Mouse (Mus musculus): ENCODE data around the gene Epp13. TPM values are rescaled to one million over a fixed set of nuclear protein-coding genes. Genes with fewer than 3 reads are reported as not detected.
"Not testable (repeated sequence)": the region's sequence is repeated elsewhere in the genome, so short reads cannot be mapped to it uniquely, and the experiment has no call there.

Epp13 gene
- total RNA-seq, 2 experiments from 2014 or later = not detected

DNA sequence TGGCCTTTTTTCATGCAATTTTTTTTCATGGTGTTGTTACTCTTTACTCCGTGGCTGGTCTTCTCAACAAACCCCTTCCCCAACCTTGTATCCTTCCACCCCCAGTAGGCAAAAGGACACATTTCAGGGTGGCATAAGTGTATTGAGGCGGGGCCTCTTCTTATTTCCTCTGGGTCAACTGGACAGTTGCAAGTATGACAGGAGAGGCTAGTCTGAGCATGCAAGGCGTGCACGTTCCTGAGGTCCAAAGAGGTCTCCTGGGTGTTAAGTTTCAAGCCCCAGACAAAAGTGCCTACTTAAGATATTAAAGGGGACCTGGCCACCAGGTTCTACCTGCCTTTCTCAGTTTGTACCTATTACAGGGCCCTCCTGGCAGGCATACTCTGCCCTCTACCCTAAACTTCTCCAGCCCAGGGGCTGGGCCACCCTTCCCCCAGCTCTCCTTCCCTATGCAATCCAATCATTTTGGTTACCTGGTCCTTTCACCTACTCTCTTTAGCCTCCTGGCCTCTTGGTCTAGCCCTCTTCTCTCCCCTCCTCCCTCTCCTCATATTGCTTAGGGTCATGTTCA is 32.0 kb downstream of the Epp13 start:
- no peak for ATAC-seq (replicated peaks; ENCODE audit: poor library complexity)

DNA sequence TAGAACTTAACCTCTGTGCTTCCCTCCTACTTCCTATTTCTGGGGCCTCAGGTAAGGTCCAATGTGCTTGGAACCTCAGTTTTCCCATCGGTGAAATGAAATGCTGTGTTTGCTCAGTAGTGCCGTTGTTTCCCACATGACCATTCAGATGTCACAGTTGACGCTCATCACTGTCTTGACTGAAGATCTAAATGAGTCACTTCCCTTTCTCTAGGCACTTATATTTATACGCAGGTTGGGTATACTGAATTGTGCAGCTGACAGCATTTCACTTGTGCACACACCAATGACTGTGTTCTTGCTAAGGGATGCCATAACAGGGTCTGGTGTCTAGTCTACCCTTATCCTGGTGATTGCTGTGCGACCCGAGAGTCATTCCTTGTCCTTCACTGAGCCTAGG is 32.9 kb downstream of the Epp13 start:
- peak; percentile 5; the same call in 1 of the 2 replicates for ATAC-seq (replicated peaks; ENCODE audit: poor library complexity)

DNA sequence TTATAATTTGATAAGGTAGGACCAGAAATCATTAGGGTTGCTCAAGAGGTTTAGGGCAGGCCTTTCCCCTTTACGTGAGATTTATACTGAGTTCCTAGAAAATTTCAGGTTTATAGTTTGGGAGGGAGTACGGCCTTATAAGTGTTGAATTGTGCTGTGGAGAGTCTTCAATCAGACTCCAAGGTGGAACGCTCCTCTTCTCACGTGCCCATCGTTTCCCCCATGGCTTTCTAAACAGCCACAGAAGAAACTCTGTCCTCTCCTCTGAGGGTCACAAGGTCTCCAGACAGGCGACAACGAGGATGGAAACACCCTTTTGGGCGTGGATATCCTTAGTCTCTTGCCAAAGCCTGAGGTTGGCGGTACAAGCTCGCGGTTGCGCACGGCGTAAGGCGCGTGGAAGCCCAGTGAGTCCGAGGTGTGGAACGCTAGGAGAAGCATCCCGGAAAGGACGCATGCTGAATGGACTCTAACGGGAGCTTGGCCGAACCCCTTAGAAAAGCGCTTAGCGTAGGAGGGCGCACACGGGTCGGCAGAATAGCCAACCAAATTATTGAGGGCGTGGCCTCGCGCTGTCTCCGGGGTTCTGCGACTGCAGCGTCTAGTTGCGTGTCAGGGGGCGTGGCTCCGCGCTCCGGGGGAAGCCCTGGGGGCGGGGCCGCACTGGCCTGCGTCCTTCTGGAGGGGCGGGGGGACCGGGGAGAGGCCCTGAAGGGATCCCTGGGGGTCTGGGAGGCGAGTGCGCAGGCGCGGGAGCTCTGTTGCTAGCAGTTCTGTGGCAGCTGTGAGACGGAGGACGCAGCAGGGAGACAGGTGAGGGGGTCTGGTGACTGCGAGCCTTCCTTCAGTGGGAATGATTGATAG is 33.6 kb downstream of the Epp13 start, which contains the start of gene Zfp667:
Zfp667 (plus strand) TSS at position 738 of the 864 bp plus-strand sequence.
- ATAC-seq (replicated peaks; ENCODE audit: poor library complexity) = peak; percentile 60

DNA sequence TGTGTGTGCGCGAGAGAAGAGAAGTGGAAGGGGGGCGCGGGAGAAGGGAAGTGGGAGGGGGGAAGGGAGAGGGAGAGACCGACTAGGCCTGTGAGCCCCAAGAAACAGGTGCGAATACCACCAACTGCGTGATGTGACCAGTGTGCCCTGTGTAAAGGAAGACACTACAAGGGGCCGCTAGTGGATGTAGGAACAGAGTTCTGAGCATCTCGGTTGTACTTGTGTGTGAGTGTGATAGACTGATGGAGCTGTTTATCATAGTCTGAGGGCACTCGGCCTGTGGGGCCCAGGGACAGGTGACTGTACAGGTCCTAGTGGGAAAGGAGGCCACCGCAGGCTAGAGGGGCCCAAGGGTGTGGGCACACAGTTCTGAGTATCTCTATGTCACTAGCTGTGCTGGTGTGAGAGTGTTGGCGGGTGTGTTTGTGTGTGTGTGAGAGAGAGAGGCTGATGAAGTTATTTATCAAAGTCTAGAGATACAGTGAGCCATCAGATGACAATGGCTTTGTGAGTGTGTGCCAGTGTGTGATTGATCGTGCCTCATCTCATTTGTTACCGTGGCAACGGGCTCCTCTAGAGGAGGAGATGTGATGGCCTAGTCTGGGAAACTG is 34.5 kb downstream of the Epp13 start:
- no peak for ATAC-seq (replicated peaks; ENCODE audit: poor library complexity)

DNA sequence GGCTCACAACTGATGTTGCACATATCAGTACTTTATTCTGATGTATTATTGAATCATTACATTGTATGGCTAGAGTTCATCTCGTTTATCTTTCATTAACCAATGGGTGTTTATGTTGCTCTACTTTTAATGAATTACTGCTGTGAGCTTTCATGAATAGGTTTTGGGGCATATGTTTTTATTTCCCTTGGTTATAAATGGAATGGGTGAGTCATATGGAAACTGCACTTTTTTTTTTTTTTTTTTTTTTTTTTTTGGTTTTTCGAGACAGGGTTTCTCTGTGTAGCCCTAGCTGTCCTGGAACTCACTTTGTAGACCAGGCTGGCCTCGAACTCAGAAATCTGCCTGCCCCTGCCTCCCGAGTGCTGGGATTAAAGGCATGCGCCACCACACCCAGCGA is 38.6 kb downstream of the Epp13 start:
- ATAC-seq (replicated peaks; ENCODE audit: poor library complexity) = not testable (repeated sequence)

DNA sequence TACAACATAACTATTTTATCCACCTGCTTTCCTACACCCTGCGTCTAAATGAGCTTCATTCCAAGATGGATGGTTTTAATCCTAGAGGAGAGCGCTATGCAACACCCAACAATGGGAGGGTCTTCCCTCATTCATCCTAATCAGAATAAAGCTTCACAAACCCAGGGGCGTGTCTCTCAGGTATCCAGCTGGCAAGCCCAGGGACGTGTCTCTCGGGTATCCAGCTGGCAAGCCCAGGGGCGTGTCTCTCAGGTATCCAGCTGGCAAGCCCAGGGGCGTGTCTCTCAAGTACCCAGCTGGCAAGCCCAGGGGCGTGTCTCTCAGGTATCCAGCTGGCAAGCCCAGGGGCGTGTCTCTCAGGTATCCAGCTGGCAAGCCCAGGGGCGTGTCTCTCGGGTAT is 48.3 kb downstream of the Epp13 start:
- ATAC-seq (replicated peaks; ENCODE audit: poor library complexity) = not testable (repeated sequence)

DNA sequence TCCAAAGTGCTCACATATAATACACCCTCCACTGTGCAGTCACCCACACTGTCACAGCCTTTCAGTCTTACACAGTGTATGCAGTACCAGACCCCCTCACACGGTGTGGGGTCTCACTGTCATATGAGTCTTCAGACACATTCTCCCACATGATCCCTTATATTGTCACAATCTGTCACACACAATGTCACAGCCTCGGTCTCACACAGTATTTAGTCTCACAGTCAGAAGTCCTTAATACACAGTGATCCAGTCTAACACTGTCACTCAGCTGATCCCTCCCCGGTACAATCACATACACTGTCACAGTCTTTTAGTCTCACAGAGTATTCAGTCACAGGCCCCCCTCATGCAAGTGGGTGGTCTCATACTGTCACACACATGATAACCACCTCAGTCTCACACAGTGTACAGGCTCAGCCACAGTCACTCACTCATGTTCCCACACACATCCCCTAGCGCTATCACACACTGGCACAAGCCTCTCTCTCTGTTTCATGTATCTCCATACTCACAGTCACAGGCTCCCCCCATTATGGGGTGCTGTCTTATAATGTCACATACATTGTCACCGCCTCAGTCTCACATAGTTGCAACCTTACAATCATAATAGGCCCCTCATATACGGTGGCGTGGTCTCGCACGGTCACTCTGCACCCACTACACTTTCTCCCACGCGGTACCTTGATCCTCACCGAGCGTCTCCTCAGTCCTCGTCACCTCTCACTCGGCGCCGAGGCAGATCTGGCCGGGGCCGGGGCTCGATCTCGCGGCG is 78.1 kb downstream of the Epp13 start:
- peak; percentile 49 for ATAC-seq (replicated peaks; ENCODE audit: poor library complexity)

DNA sequence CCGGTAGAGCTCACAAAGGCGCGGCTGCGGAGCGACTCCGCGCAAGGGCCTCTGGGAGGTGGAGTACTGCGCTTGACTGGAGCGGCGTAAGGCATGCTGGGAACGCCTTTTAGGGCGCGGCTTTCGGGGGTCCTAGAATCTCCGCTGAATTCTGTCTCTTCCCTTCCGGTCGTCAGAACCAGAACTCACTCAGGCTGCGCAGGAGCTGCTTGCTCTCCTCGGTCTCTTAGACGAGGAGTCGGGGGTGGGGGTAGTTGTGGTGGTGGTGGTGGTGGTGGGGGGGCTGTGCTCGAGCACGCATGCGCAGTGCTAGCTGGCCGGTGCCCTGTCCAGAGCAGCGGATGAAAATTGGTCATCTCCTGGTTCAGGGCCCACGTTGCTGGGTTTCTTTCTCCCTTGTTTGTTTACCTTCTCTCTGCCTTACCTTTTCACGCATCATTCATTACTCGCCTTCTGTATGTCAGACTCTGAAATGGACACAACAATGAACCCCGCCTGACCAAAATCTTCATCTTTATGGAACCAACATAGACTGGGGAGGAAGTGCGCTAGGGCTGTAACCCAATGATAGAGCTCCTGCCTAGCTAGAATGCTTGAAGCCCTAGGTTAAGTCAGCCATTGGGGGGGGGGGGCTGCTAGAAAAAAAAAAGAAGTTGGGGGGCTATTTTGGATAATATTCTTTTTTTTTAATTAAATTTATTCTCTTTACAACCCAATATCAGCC is 78.9 kb downstream of the Epp13 start, which contains the start of gene Zfp583:
Zfp583 (minus strand) TSS at position 53 of the 724 bp plus-strand sequence.
- peak; percentile 95 for ATAC-seq (replicated peaks; ENCODE audit: poor library complexity)

Other genes starting within 250 kb of the Epp13 start
- gene Vmn1r65, start 241.7 kb upstream of the Epp13 start, total RNA-seq (2015) = not detected in 2 replicates
- gene Vmn1r65, start 241.7 kb upstream of the Epp13 start, total RNA-seq (2017) = not detected in 2 replicates
- gene Nlrp4c, start 207.5 kb upstream of the Epp13 start, total RNA-seq (2015) = not detected in 2 replicates
- not detected in 2 replicates for gene Nlrp4c, start 207.5 kb upstream of the Epp13 start, total RNA-seq (2017)
- gene Zfp787, start 96.7 kb upstream of the Epp13 start, total RNA-seq (2015) = 14.3 and 17.8 TPM in 2 replicates
- gene Zfp787, start 96.7 kb upstream of the Epp13 start, total RNA-seq (2017) = 20.4 and 24.8 TPM in 2 replicates
- gene Zfp444, start 80.5 kb upstream of the Epp13 start, total RNA-seq (2015) = 4.1 and 6.2 TPM in 2 replicates
- 16.4 and 20.9 TPM in 2 replicates for gene Zfp444, start 80.5 kb upstream of the Epp13 start, total RNA-seq (2017)
- not detected in 2 replicates for gene Galp, start 55.6 kb upstream of the Epp13 start, total RNA-seq (2015)
- not detected in 2 replicates for gene Galp, start 55.6 kb upstream of the Epp13 start, total RNA-seq (2017)
- not detected in 2 replicates for gene Zscan5b, start 30.4 kb upstream of the Epp13 start, total RNA-seq (2015)
- not detected in 2 replicates for gene Zscan5b, start 30.4 kb upstream of the Epp13 start, total RNA-seq (2017)
- gene Zfp667, start 33.9 kb downstream of the Epp13 start, total RNA-seq (2015) = 1.3 and 3.3 TPM in 2 replicates
- 2.8 and 3.4 TPM in 2 replicates for gene Zfp667, start 33.9 kb downstream of the Epp13 start, total RNA-seq (2017)
- 4.0 TPM in 2 replicates for gene Zfp583, start 78.6 kb downstream of the Epp13 start, total RNA-seq (2015)
- gene Zfp583, start 78.6 kb downstream of the Epp13 start, total RNA-seq (2017) = 2.2 and 3.3 TPM in 2 replicates
- 0.20 TPM in 2 replicates for gene Gm3854, start 91.0 kb downstream of the Epp13 start, total RNA-seq (2015)
- 0.57 and 0.79 TPM in 2 replicates for gene Gm3854, start 91.0 kb downstream of the Epp13 start, total RNA-seq (2017)
- gene Zfp78, start 110.6 kb downstream of the Epp13 start, total RNA-seq (2015) = 2.8 and 4.8 TPM in 2 replicates
- 3.1 and 3.5 TPM in 2 replicates for gene Zfp78, start 110.6 kb downstream of the Epp13 start, total RNA-seq (2017)
- gene Zfp28, start 130.6 kb downstream of the Epp13 start, total RNA-seq (2015) = 1.4 and 2.4 TPM in 2 replicates
- gene Zfp28, start 130.6 kb downstream of the Epp13 start, total RNA-seq (2017) = 1.5 and 2.2 TPM in 2 replicates
- not detected in 2 replicates for gene Smim17, start 146.0 kb downstream of the Epp13 start, total RNA-seq (2015)
- gene Smim17, start 146.0 kb downstream of the Epp13 start, total RNA-seq (2017) = not detected in 2 replicates
- not detected in 2 replicates for gene Gm20715, start 157.6 kb downstream of the Epp13 start, total RNA-seq (2015)
- not detected in 2 replicates for gene Gm20715, start 157.6 kb downstream of the Epp13 start, total RNA-seq (2017)
- gene Olfr1344, start 186.0 kb downstream of the Epp13 start, total RNA-seq (2015) = 0.29 TPM in 1 of 2 replicates, not detected in the other
- gene Olfr1344, start 186.0 kb downstream of the Epp13 start, total RNA-seq (2017) = not detected in 2 replicates
- gene Olfr1336, start 203.5 kb downstream of the Epp13 start, total RNA-seq (2015) = not detected in 2 replicates
- not detected in 2 replicates for gene Olfr1336, start 203.5 kb downstream of the Epp13 start, total RNA-seq (2017)
- not detected in 2 replicates for gene Olfr1346, start 214.4 kb downstream of the Epp13 start, total RNA-seq (2015)
- gene Olfr1346, start 214.4 kb downstream of the Epp13 start, total RNA-seq (2017) = 0.14 TPM in 1 of 2 replicates, not detected in the other
- not detected in 2 replicates for gene Olfr5, start 234.2 kb downstream of the Epp13 start, total RNA-seq (2015)
- gene Olfr5, start 234.2 kb downstream of the Epp13 start, total RNA-seq (2017) = not detected in 2 replicates
- gene Olfr1347, start 247.0 kb downstream of the Epp13 start, total RNA-seq (2015) = not detected in 2 replicates
- not detected in 2 replicates for gene Olfr1347, start 247.0 kb downstream of the Epp13 start, total RNA-seq (2017)